Mouse (Mus musculus) neural tube, embryonic 10.5 days (tissue): ENCODE results near the gene Fbxo3.
"Not testable (repeated sequence)": the region's sequence is repeated elsewhere in the genome, so short reads cannot be mapped to it uniquely, and the experiment has no call there.

Source experiments
- DNase-seq: peaks from one replicate; pipeline ENCODE4 v3.0.0-alpha.2; 2017; ENCODE audit warnings: low spot score; ENCODE audit errors: extremely low spot score

Gene Fbxo3

GRCm38 (mm10) chr2:104027458-104028138 is at the start of gene Fbxo3:
Gene Fbxo3, plus strand, starts transcription at chr2:104027721.
- DNase-seq: peak; percentile 93

GRCm38 (mm10) chr2:103982250-103982649 is 45.3 kb upstream of the Fbxo3 start:
- DNase-seq: peak; percentile 71

GRCm38 (mm10) chr2:103983146-103983545 is 44.4 kb upstream of the Fbxo3 start:
- no peak for DNase-seq

GRCm38 (mm10) chr2:103987595-103987994 is 39.9 kb upstream of the Fbxo3 start:
- not testable (repeated sequence) for DNase-seq

- DNase-seq: no peak
Measured at GRCm38 (mm10) chr2:103989724-103990123, 37.8 kb upstream of the Fbxo3 start.

GRCm38 (mm10) chr2:103991303-103991702 is 36.2 kb upstream of the Fbxo3 start:
- no peak for DNase-seq

GRCm38 (mm10) chr2:103992162-103992561 is 35.4 kb upstream of the Fbxo3 start:
- no peak for DNase-seq

- DNase-seq: no peak
Measured at GRCm38 (mm10) chr2:103992618-103993332, 34.7 kb upstream of the Fbxo3 start.

GRCm38 (mm10) chr2:104001076-104001475 is 26.4 kb upstream of the Fbxo3 start:
- DNase-seq: no peak

- DNase-seq: no peak
Measured at GRCm38 (mm10) chr2:104001861-104002260, 25.7 kb upstream of the Fbxo3 start.

GRCm38 (mm10) chr2:104002711-104003413 is 24.7 kb upstream of the Fbxo3 start:
- DNase-seq: peak; percentile 36

GRCm38 (mm10) chr2:104007793-104008519 is 19.6 kb upstream of the Fbxo3 start:
- no peak for DNase-seq

GRCm38 (mm10) chr2:104008853-104009252 is 18.7 kb upstream of the Fbxo3 start:
- not testable (repeated sequence) for DNase-seq

- no peak for DNase-seq
Measured at GRCm38 (mm10) chr2:104023096-104023495, 4.4 kb upstream of the Fbxo3 start.

GRCm38 (mm10) chr2:104024656-104025055 is 2.9 kb upstream of the Fbxo3 start:
- no peak for DNase-seq

GRCm38 (mm10) chr2:104028139-104028723 is 710 bp downstream of the Fbxo3 start, which contains the start of gene 4931422A03Rik:
Gene 4931422A03Rik, minus strand, starts transcription at chr2:104028361.
- no peak for DNase-seq

- no peak for DNase-seq
Measured at GRCm38 (mm10) chr2:104029074-104029473, 1.6 kb downstream of the Fbxo3 start.

GRCm38 (mm10) chr2:104030381-104030780 is 2.9 kb downstream of the Fbxo3 start:
- DNase-seq: no peak

GRCm38 (mm10) chr2:104032056-104032455 is 4.5 kb downstream of the Fbxo3 start:
- no peak for DNase-seq

GRCm38 (mm10) chr2:104034832-104035472 is 7.4 kb downstream of the Fbxo3 start:
- peak; percentile 56 for DNase-seq

- no peak for DNase-seq
Measured at GRCm38 (mm10) chr2:104035595-104035994, 8.1 kb downstream of the Fbxo3 start.
